ENCODE assay signal across 23 mouse cellular contexts in genomic region chr15:50992246-50992645, GRCm38 (mm10).
"Had no signal": no experiment of that assay in that cellular context is flagged by ENCODE, and none has a peak within 500 bp of the region (broad histone marks: within the 10 kb centered on the region; RNA-seq: fewer than 3 reads in every experiment).

No protein-coding gene starts in this region.

- H3K4me2 ChIP-seq: heart, embryonic 11.5 days; heart, embryonic 13.5 days; heart, embryonic 15.5 days; hindbrain, embryonic 13.5 days; hindbrain, embryonic 15.5 days; limb, embryonic 13.5 days; limb, embryonic 15.5 days; liver, embryonic 11.5 days had no signal

- DNase-seq: gastrocnemius, postnatal 14 days; gastrocnemius, postnatal 36 days; heart, adult 11 months; heart, adult 2 months; heart, postnatal 14 days; heart, postnatal 36 days; kidney, adult 11 months; kidney, postnatal 14 days; layer of hippocampus, adult 9-11 months; left cerebral cortex, postnatal 4 days had no signal

- H3K4me1 ChIP-seq: heart, embryonic 15.5 days had no signal

- H3K27me3 ChIP-seq: heart, embryonic 13.5 days; heart, embryonic 15.5 days; hindbrain, embryonic 13.5 days; hindbrain, embryonic 15.5 days; limb, embryonic 13.5 days; limb, embryonic 15.5 days had no signal

- ATAC-seq: hindbrain, postnatal 0 days; intestine, embryonic 16.5 days had no signal

- H3K36me3 ChIP-seq: heart, embryonic 13.5 days; heart, embryonic 15.5 days; hindbrain, embryonic 13.5 days; hindbrain, embryonic 15.5 days; limb, embryonic 13.5 days; limb, embryonic 15.5 days had no signal

- H3K27ac ChIP-seq: heart, adult 2 months; heart, embryonic 13.5 days; heart, embryonic 15.5 days; hindbrain, embryonic 13.5 days; hindbrain, embryonic 15.5 days; hindbrain, postnatal 0 days; kidney, postnatal 0 days; limb, embryonic 13.5 days; limb, embryonic 15.5 days; liver, embryonic 14.5 days had no signal

- H3K4me3 ChIP-seq: heart, adult 2 months; heart, embryonic 13.5 days; heart, embryonic 15.5 days; hindbrain, embryonic 13.5 days; hindbrain, embryonic 15.5 days; limb, embryonic 13.5 days; limb, embryonic 15.5 days had no signal

- H3K9ac ChIP-seq: forebrain, postnatal 0 days; heart, embryonic 13.5 days; heart, embryonic 15.5 days; hindbrain, embryonic 13.5 days; hindbrain, embryonic 15.5 days; limb, embryonic 13.5 days; limb, embryonic 15.5 days; liver, embryonic 14.5 days had no signal

- H3K9me3 ChIP-seq: heart, embryonic 13.5 days; heart, embryonic 15.5 days; hindbrain, embryonic 13.5 days; hindbrain, embryonic 15.5 days; limb, embryonic 13.5 days; limb, embryonic 15.5 days had no signal
